Mouse (Mus musculus) lung, embryonic 15.5 days (tissue): ENCODE measurements around the gene Tbc1d24. TPM values are rescaled to one million over a fixed set of nuclear protein-coding genes. Genes with fewer than 3 reads are reported as not detected.

ENCODE experiments used
- ATAC-seq: fragments of 200-750 bp; cut with Nextera tagmentation; 2 replicates; pipeline ENCODE4 v1.8.0; 2017; ENCODE audit warnings: moderate number of reproducible peaks, borderline replicate concordance; ENCODE audit not compliant: low FRiP score, low TSS enrichment; ENCODE audit errors: extremely low read depth
- H3K27ac ChIP-seq: fragments of 300-500 bp; sonication (generic); 2 replicates; pipeline ENCODE4 v1.5.1; 2015; ENCODE audit warnings: moderate library complexity, mild to moderate bottlenecking, inconsistent platforms
- H3K27me3 ChIP-seq: fragments of 300-500 bp; sonication (generic); 2 replicates; pipeline ENCODE4 v1.6.1; 2015; ENCODE audit warnings: inconsistent platforms
- H3K36me3 ChIP-seq: fragments of 300-500 bp; sonication (generic); 2 replicates; pipeline ENCODE4 v1.6.1; 2015; ENCODE audit warnings: inconsistent platforms
- H3K4me1 ChIP-seq: fragments of 300-500 bp; sonication (generic); 2 replicates; pipeline ENCODE4 v1.6.1; 2015; ENCODE audit warnings: inconsistent platforms
- H3K4me2 ChIP-seq: fragments of 300-500 bp; sonication (generic); 2 replicates; pipeline ENCODE4 v1.6.1; 2015; ENCODE audit warnings: inconsistent platforms, mild to moderate bottlenecking, moderate library complexity
- H3K4me3 ChIP-seq: fragments of 300-500 bp; sonication (generic); 2 replicates; pipeline ENCODE4 v1.5.1; 2015; ENCODE audit warnings: mild to moderate bottlenecking, inconsistent platforms
- H3K9ac ChIP-seq: fragments of 300-500 bp; sonication (generic); 2 replicates; pipeline ENCODE4 v1.6.1; 2015; ENCODE audit warnings: inconsistent platforms
- H3K9me3 ChIP-seq: fragments of 300-500 bp; sonication (generic); 2 replicates; pipeline ENCODE4 v1.6.1; 2016; ENCODE audit warnings: inconsistent platforms
- WGBS: fragments of 180-500 bp; shearing (Covaris S2); methylation state at CpG from one replicate; pipeline ENCODE4 v1.1.7; 2015; 5-methylcytosine and 5-hydroxymethylcytosine counted together
- polyA plus RNA-seq: library from polyadenylated mRNA; unstranded; fragments of >200 nt; fragmentation: Nextera tagmentation; extraction: Ambion mirVana; gene quantifications from 2 replicates; pipeline ENCODE4 v1.2.1, GENCODE M21; 2015

The Tbc1d24 gene
- polyA plus RNA-seq, 1 experiment from 2014 or later: 4.7 TPM

- 57% methylated on average over 15 of the region's 15 CpGs for WGBS
Measured at GRCm38 (mm10) chr17:24197032-24197824, 8.1 kb downstream of the Tbc1d24 start.

GRCm38 (mm10) chr17:24195349-24195748 lies 10.0 kb downstream of the Tbc1d24 start:
- no peaks in the 10 kb centered on the region for H3K4me1 ChIP-seq

More at GRCm38 (mm10) chr17:24197032-24197824, 8.1 kb downstream of the Tbc1d24 start:
- Histone ChIP-seq H3K4me3 (no peak overlapping the region), H3K9me3 (no peaks in the 10 kb centered on the region), H3K4me1 (no peaks in the 10 kb centered on the region), H3K36me3 (no peaks in the 10 kb centered on the region), H3K27ac (no peak overlapping the region), H3K27me3 (no peaks in the 10 kb centered on the region), H3K4me2 (no peak overlapping the region), H3K9ac (no peak overlapping the region)
- no peak for ATAC-seq

GRCm38 (mm10) chr17:24193769-24194168 lies 11.6 kb downstream of the Tbc1d24 start:
- Histone ChIP-seq H3K27ac (no peak overlapping the region), H3K9ac (no peak overlapping the region), H3K36me3 (no peaks in the 10 kb centered on the region), H3K4me3 (no peak overlapping the region), H3K4me1 (no peaks in the 10 kb centered on the region), H3K4me2 (no peak overlapping the region), H3K9me3 (no peaks in the 10 kb centered on the region), H3K27me3 (no peaks in the 10 kb centered on the region)
- WGBS: 84% methylated on average over 5 of the region's 5 CpGs
- ATAC-seq: no peak

More at GRCm38 (mm10) chr17:24195349-24195748, 10.0 kb downstream of the Tbc1d24 start:
- Histone ChIP-seq H3K27me3 (no peaks in the 10 kb centered on the region), H3K9me3 (no peaks in the 10 kb centered on the region), H3K4me3 (no peak overlapping the region), H3K9ac (no peak overlapping the region), H3K4me2 (no peak overlapping the region), H3K27ac (no peak overlapping the region), H3K36me3 (no peaks in the 10 kb centered on the region)
- no peak for ATAC-seq
- WGBS: 55% methylated on average over 2 of the region's 2 CpGs

- no peak overlapping the region for H3K27ac ChIP-seq
- no peak for ATAC-seq
- 86% methylated on average over 8 of the region's 8 CpGs for WGBS
- no peaks in the 10 kb centered on the region for H3K9me3 ChIP-seq
- no peaks in the 10 kb centered on the region for H3K4me1 ChIP-seq
- H3K4me3 ChIP-seq: no peak overlapping the region
- no peak overlapping the region for H3K4me2 ChIP-seq
- H3K9ac ChIP-seq: no peak overlapping the region
- H3K36me3 ChIP-seq: no peaks in the 10 kb centered on the region
- H3K27me3 ChIP-seq: no peaks in the 10 kb centered on the region
Measured at GRCm38 (mm10) chr17:24193268-24193667, 12.1 kb downstream of the Tbc1d24 start.

- 68% methylated on average over 8 of the region's 8 CpGs for WGBS
- ATAC-seq: no peak
- no peaks in the 10 kb centered on the region for H3K4me1 ChIP-seq
Measured at GRCm38 (mm10) chr17:24192848-24193247, 12.5 kb downstream of the Tbc1d24 start.

GRCm38 (mm10) chr17:24191481-24191880 lies 13.9 kb downstream of the Tbc1d24 start:
- H3K36me3 ChIP-seq: no peaks in the 10 kb centered on the region
- no peak overlapping the region for H3K4me3 ChIP-seq
- WGBS: 82% methylated on average over 4 of the region's 4 CpGs
- H3K4me2 ChIP-seq: no peak overlapping the region
- H3K9me3 ChIP-seq: no peaks in the 10 kb centered on the region
- H3K27ac ChIP-seq: no peak overlapping the region
- no peak overlapping the region for H3K9ac ChIP-seq
- no peaks in the 10 kb centered on the region for H3K4me1 ChIP-seq
- ATAC-seq: no peak
- H3K27me3 ChIP-seq: no peaks in the 10 kb centered on the region

More at GRCm38 (mm10) chr17:24192848-24193247, 12.5 kb downstream of the Tbc1d24 start:
- Histone ChIP-seq H3K36me3 (no peaks in the 10 kb centered on the region), H3K27ac (no peak overlapping the region), H3K4me3 (no peak overlapping the region), H3K4me2 (no peak overlapping the region), H3K9me3 (no peaks in the 10 kb centered on the region), H3K27me3 (no peaks in the 10 kb centered on the region), H3K9ac (no peak overlapping the region)

- no peaks in the 10 kb centered on the region for H3K36me3 ChIP-seq
- H3K27ac ChIP-seq: no peak overlapping the region
- H3K27me3 ChIP-seq: no peaks in the 10 kb centered on the region
- no peak overlapping the region for H3K4me2 ChIP-seq
- 75% methylated on average over 2 of the region's 2 CpGs for WGBS
- H3K4me1 ChIP-seq: no peaks in the 10 kb centered on the region
- H3K9me3 ChIP-seq: no peaks in the 10 kb centered on the region
- H3K9ac ChIP-seq: no peak overlapping the region
- no peak for ATAC-seq
- no peak overlapping the region for H3K4me3 ChIP-seq
Measured at GRCm38 (mm10) chr17:24190934-24191333, 14.4 kb downstream of the Tbc1d24 start.

- 60% methylated on average over 3 of the region's 3 CpGs for WGBS
- Histone ChIP-seq H3K4me1 (peaks cover 6% of the 10 kb centered on the region; the same call in 1 of the 2 replicates), H3K9me3 (no peaks in the 10 kb centered on the region), H3K4me2 (no peak overlapping the region), H3K27ac (no peak overlapping the region), H3K36me3 (no peaks in the 10 kb centered on the region), H3K9ac (no peak overlapping the region), H3K4me3 (no peak overlapping the region), H3K27me3 (no peaks in the 10 kb centered on the region)
- ATAC-seq: no peak
Measured at GRCm38 (mm10) chr17:24174259-24174658, 31.1 kb downstream of the Tbc1d24 start.

GRCm38 (mm10) chr17:24173423-24173822 lies 31.9 kb downstream of the Tbc1d24 start:
- Histone ChIP-seq H3K4me3 (no peak overlapping the region), H3K36me3 (no peaks in the 10 kb centered on the region), H3K9me3 (no peaks in the 10 kb centered on the region), H3K4me2 (no peak overlapping the region), H3K4me1 (peaks cover 7% of the 10 kb centered on the region; the same call in 1 of the 2 replicates), H3K9ac (no peak overlapping the region), H3K27ac (no peak overlapping the region), H3K27me3 (no peaks in the 10 kb centered on the region)
- no peak for ATAC-seq
- 4% methylated on average over 3 of the region's 3 CpGs for WGBS

GRCm38 (mm10) chr17:24171738-24172137 lies 33.6 kb downstream of the Tbc1d24 start:
- no peak for ATAC-seq
- H3K27ac ChIP-seq: no peak overlapping the region
- peaks cover 23% of the 10 kb centered on the region for H3K4me1 ChIP-seq
- no peak overlapping the region for H3K4me3 ChIP-seq
- no peaks in the 10 kb centered on the region for H3K27me3 ChIP-seq
- H3K9ac ChIP-seq: no peak overlapping the region
- no peaks in the 10 kb centered on the region for H3K9me3 ChIP-seq
- 81% methylated on average over 4 of the region's 4 CpGs for WGBS
- peaks cover 9% of the 10 kb centered on the region; the same call in 1 of the 2 replicates for H3K36me3 ChIP-seq
- H3K4me2 ChIP-seq: no peak overlapping the region

GRCm38 (mm10) chr17:24170729-24171128 lies 34.6 kb downstream of the Tbc1d24 start:
- Histone ChIP-seq H3K36me3 (peaks cover 14% of the 10 kb centered on the region; the same call in 1 of the 2 replicates), H3K9me3 (no peaks in the 10 kb centered on the region), H3K4me2 (no peak overlapping the region), H3K9ac (no peak overlapping the region), H3K4me1 (peaks cover 27% of the 10 kb centered on the region), H3K27ac (no peak overlapping the region), H3K4me3 (no peak overlapping the region), H3K27me3 (no peaks in the 10 kb centered on the region)
- ATAC-seq: no peak
- WGBS: 69% methylated on average over 5 of the region's 5 CpGs

- no peak for ATAC-seq
- H3K9ac ChIP-seq: peak overlapping the region; percentile 82
Measured at GRCm38 (mm10) chr17:24170125-24170524, 35.2 kb downstream of the Tbc1d24 start.

More at GRCm38 (mm10) chr17:24170125-24170524, 35.2 kb downstream of the Tbc1d24 start:
- H3K4me1 ChIP-seq: peaks cover 27% of the 10 kb centered on the region
- H3K9me3 ChIP-seq: no peaks in the 10 kb centered on the region
- H3K4me3 ChIP-seq: peak overlapping the region; percentile 92
- H3K27ac ChIP-seq: peak overlapping the region; percentile 97; the same call in 1 of the 2 replicates
- 48% methylated on average over 3 of the region's 3 CpGs for WGBS
- peak overlapping the region; percentile 85 for H3K4me2 ChIP-seq
- peaks cover 19% of the 10 kb centered on the region for H3K36me3 ChIP-seq
- H3K27me3 ChIP-seq: no peaks in the 10 kb centered on the region
